Mouse (Mus musculus): ENCODE measurements at regions not wholly inside any gene's neighbourhood (a gene's known extent, or its start where the extent isn't known, plus 50 kb on each side); places are given as distances from the start of the nearest gene placed in this dataset.

- H3K27me3 ChIP-seq (ENCODE audit: insufficient read depth, low read length) = no peaks in the 10 kb centered on the region
- H3K9me3 ChIP-seq (ENCODE audit: low read length) = no peaks in the 10 kb centered on the region
- H3K4me1 ChIP-seq (ENCODE audit: insufficient read depth, low read length) = no peaks in the 10 kb centered on the region
- H3K4me3 ChIP-seq (ENCODE audit: low read depth, low read length) = no peak overlapping the region
- H3K27ac ChIP-seq (ENCODE audit: low read depth, low read length) = no peak overlapping the region
- DNase-seq (ENCODE audit: low spot score) (no peak), ATAC-seq (ENCODE audit: low FRiP score) (no peak)
- no peaks in the 10 kb centered on the region for H3K36me3 ChIP-seq (ENCODE audit: insufficient read depth, low read length)
- H3K9ac ChIP-seq (replicated peaks; ENCODE audit: low read length, poor library complexity, severe bottlenecking) = no peak overlapping the region
- 82% methylated on average over 9 of the region's 9 CpGs for WGBS
- H3K4me2 ChIP-seq (ENCODE audit: low read depth, low read length, poor library complexity, severe bottlenecking) = no peak overlapping the region
- TF ChIP-seq CTCF (IDR thresholded peaks at IDR 0.05) = no peak
These were observed 56.4 kb downstream of the Cyp26a1 start for GRCm38 (mm10) chr19:37754024-37754423.

GRCm38 (mm10) chr19:37755372-37755771 lies 57.8 kb downstream of the Cyp26a1 start:
- no peak overlapping the region for H3K9ac ChIP-seq (replicated peaks; ENCODE audit: low read length, poor library complexity, severe bottlenecking)
- no peaks in the 10 kb centered on the region for H3K27me3 ChIP-seq (ENCODE audit: insufficient read depth, low read length)
- no peak overlapping the region for H3K4me3 ChIP-seq (ENCODE audit: low read depth, low read length)
- H3K27ac ChIP-seq (ENCODE audit: low read depth, low read length) = no peak overlapping the region
- no peak for TF ChIP-seq CTCF (IDR thresholded peaks at IDR 0.05)
- DNase-seq (ENCODE audit: low spot score) (no peak), ATAC-seq (ENCODE audit: low FRiP score) (no peak)
- H3K36me3 ChIP-seq (ENCODE audit: insufficient read depth, low read length) = no peaks in the 10 kb centered on the region
- H3K4me1 ChIP-seq (ENCODE audit: insufficient read depth, low read length) = no peaks in the 10 kb centered on the region
- 93% methylated on average over 3 of the region's 3 CpGs for WGBS
- H3K9me3 ChIP-seq (ENCODE audit: low read length) = no peaks in the 10 kb centered on the region
- no peak overlapping the region for H3K4me2 ChIP-seq (ENCODE audit: low read depth, low read length, poor library complexity, severe bottlenecking)

DNA sequence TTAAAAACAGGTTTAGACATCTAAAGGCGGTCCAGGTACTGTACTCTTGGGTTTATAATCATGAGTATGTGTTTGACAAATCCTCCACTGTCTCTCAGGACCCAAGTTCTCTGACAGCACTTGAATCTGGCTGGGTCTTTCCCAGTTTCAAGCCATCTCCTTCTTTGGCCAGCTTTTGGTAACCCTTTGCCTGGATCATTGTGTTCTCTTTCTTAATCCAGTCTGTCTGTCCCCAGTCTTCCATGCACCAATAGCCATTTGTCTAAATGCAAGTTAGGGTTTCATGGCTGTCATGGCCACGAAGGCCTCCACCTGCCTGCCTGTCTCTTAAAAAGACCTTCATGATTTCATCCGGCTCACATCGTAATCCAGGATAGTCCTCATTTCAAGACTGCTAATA lies 71.8 kb downstream of the Cyp26a1 start:
- H3K4me2 ChIP-seq (ENCODE audit: low read depth, low read length, poor library complexity, severe bottlenecking) = no peak overlapping the region
- 90% methylated on average over 4 of the region's 4 CpGs for WGBS
- DNase-seq (ENCODE audit: low spot score) = no peak
- no peak overlapping the region for H3K4me3 ChIP-seq (ENCODE audit: low read depth, low read length)
- H3K36me3 ChIP-seq (ENCODE audit: insufficient read depth, low read length) = no peaks in the 10 kb centered on the region
- TF ChIP-seq CTCF (IDR thresholded peaks at IDR 0.05) = no peak
- H3K27me3 ChIP-seq (ENCODE audit: insufficient read depth, low read length) = no peaks in the 10 kb centered on the region
- H3K9me3 ChIP-seq (ENCODE audit: low read length) = no peaks in the 10 kb centered on the region
- H3K4me1 ChIP-seq (ENCODE audit: insufficient read depth, low read length) = no peaks in the 10 kb centered on the region
- no peak overlapping the region for H3K27ac ChIP-seq (ENCODE audit: low read depth, low read length)
- no peak for ATAC-seq (ENCODE audit: low FRiP score)
- no peak overlapping the region for H3K9ac ChIP-seq (replicated peaks; ENCODE audit: low read length, poor library complexity, severe bottlenecking)

DNA sequence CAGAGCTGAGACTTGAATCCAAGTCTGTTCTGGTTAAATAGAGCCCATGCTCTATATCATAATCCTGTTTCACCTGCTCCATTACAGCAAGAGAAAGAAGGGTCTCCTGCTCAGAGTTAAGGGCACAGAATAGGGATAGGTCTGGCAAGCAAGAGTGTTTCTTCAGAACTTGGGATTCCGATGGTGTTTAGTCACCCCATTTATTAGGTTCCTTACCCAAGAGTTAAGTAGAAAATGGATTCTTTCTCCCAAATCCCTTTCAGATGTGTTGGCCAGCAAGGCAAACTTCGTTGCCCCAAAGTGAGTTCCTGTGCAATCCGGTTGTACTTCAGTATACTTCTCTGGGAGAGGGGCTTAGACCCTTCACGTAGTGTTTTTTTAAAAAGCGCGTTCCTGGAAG lies 74.4 kb downstream of the Cyp26a1 start:
- no peaks in the 10 kb centered on the region for H3K36me3 ChIP-seq (ENCODE audit: insufficient read depth, low read length)
- no peak overlapping the region for H3K4me3 ChIP-seq (ENCODE audit: low read depth, low read length)
- DNase-seq (ENCODE audit: low spot score) (no peak), ATAC-seq (ENCODE audit: low FRiP score) (no peak)
- no peaks in the 10 kb centered on the region for H3K4me1 ChIP-seq (ENCODE audit: insufficient read depth, low read length)
- no peak for TF ChIP-seq CTCF (IDR thresholded peaks at IDR 0.05)
- H3K9me3 ChIP-seq (ENCODE audit: low read length) = no peaks in the 10 kb centered on the region
- H3K4me2 ChIP-seq (ENCODE audit: low read depth, low read length, poor library complexity, severe bottlenecking) = no peak overlapping the region
- H3K27ac ChIP-seq (ENCODE audit: low read depth, low read length) = no peak overlapping the region
- WGBS = 88% methylated on average over 6 of the region's 6 CpGs
- H3K27me3 ChIP-seq (ENCODE audit: insufficient read depth, low read length) = no peaks in the 10 kb centered on the region
- no peak overlapping the region for H3K9ac ChIP-seq (replicated peaks; ENCODE audit: low read length, poor library complexity, severe bottlenecking)

GRCm38 (mm10) chr19:37774551-37774950 lies 77.0 kb downstream of the Cyp26a1 start:
- no peaks in the 10 kb centered on the region for H3K27me3 ChIP-seq (ENCODE audit: insufficient read depth, low read length)
- no peaks in the 10 kb centered on the region for H3K9me3 ChIP-seq (ENCODE audit: low read length)
- ATAC-seq (ENCODE audit: low FRiP score) (no peak), DNase-seq (ENCODE audit: low spot score) (no peak)
- TF ChIP-seq CTCF (IDR thresholded peaks at IDR 0.05) = no peak
- no peak overlapping the region for H3K27ac ChIP-seq (ENCODE audit: low read depth, low read length)
- H3K4me1 ChIP-seq (ENCODE audit: insufficient read depth, low read length) = no peaks in the 10 kb centered on the region
- no peaks in the 10 kb centered on the region for H3K36me3 ChIP-seq (ENCODE audit: insufficient read depth, low read length)
- H3K9ac ChIP-seq (replicated peaks; ENCODE audit: low read length, poor library complexity, severe bottlenecking) = no peak overlapping the region
- no peak overlapping the region for H3K4me2 ChIP-seq (ENCODE audit: low read depth, low read length, poor library complexity, severe bottlenecking)
- WGBS = 93% methylated on average over 4 of the region's 4 CpGs
- no peak overlapping the region for H3K4me3 ChIP-seq (ENCODE audit: low read depth, low read length)

DNA sequence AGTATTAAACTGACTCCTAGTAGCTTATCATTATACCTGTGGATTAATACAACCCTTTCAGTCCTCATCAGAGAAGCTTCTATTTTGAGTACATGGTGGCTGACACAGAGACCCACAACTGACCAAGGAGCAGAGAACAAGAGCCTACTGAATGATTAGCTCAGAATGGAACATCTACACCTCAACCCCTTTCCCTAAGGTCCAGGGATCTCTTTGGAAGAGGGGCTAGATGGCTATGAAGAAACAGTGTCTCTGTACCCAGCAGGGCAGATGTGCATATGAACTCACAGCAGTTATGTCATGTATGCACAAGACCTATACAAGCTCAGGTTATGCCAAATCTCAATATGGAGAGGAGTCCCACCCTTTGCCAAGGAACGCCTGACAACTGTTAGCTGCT lies 77.4 kb downstream of the Cyp26a1 start:
- Histone ChIP-seq H3K4me2 (ENCODE audit: low read depth, low read length, poor library complexity, severe bottlenecking) (no peak overlapping the region), H3K4me1 (ENCODE audit: insufficient read depth, low read length) (no peaks in the 10 kb centered on the region), H3K27ac (ENCODE audit: low read depth, low read length) (no peak overlapping the region), H3K9me3 (ENCODE audit: low read length) (no peaks in the 10 kb centered on the region), H3K4me3 (ENCODE audit: low read depth, low read length) (no peak overlapping the region), H3K27me3 (ENCODE audit: insufficient read depth, low read length) (no peaks in the 10 kb centered on the region), H3K36me3 (ENCODE audit: insufficient read depth, low read length) (no peaks in the 10 kb centered on the region), H3K9ac (replicated peaks; ENCODE audit: low read length, poor library complexity, severe bottlenecking) (no peak overlapping the region)
- ATAC-seq (ENCODE audit: low FRiP score) (no peak), DNase-seq (ENCODE audit: low spot score) (no peak)
- 97% methylated on average over 1 of the region's 1 CpGs for WGBS
- no peak for TF ChIP-seq CTCF (IDR thresholded peaks at IDR 0.05)
